Comparison of ENCODE assay signal across 18 mouse cellular contexts in the genomic region with DNA sequence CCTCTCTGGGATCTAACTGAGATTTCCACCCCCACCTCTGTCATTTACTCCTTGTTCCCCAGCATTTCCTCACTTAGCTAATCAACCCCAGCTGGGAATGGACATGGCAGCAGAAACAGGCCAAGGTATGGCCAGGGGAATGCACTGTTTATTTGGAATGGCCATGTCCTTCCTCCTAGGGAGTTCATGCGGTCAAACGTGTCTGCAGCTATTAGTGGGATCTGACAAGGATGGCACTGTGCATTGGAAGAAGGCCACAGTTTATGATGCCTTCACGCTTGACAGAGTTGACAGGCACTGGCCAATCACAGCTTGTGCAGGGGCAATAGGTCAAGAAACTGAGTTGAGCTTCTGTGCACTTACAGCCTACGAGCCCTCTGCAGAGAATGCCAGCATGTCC.
DNase-seq lines count a peak whose midpoint lies in the region; ATAC-seq lines count a peak whose summit lies in the region.
"Had no signal": no experiment of that assay in that cellular context is flagged by ENCODE, and none has a peak within 500 bp of the region (broad histone marks: within the 10 kb centered on the region; RNA-seq: fewer than 3 reads in every experiment).

No protein-coding gene starts in this region.

- H3K4me1 ChIP-seq in midbrain, embryonic 10.5 days = peaks cover 4% of the 10 kb centered on the region; the same call in 1 of the 2 replicates
- no peaks in the 10 kb centered on the region for H3K4me1 ChIP-seq in midbrain, embryonic 14.5 days (ENCODE audit: control insufficient read depth, insufficient read depth, low read length)
- no peaks in the 10 kb centered on the region for H3K4me1 ChIP-seq in embryonic facial prominence, embryonic 11.5 days (ENCODE audit: control insufficient read depth, insufficient read depth, low read length)
- H3K4me1 ChIP-seq: megakaryocyte, embryonic 14.5 days had no signal

- peaks cover 16% of the 10 kb centered on the region; the same call in 1 of the 2 replicates for H3K36me3 ChIP-seq in midbrain, embryonic 10.5 days
- peaks cover 4% of the 10 kb centered on the region; the same call in 1 of the 2 replicates for H3K36me3 ChIP-seq in midbrain, embryonic 14.5 days (ENCODE audit: control insufficient read depth, insufficient read depth, low read length)
- H3K36me3 ChIP-seq in embryonic facial prominence, embryonic 11.5 days (replicated peaks; ENCODE audit: control insufficient read depth, insufficient read depth, low read depth, low read length) = no peaks in the 10 kb centered on the region
- H3K36me3 ChIP-seq: heart, embryonic 13.5 days had no signal

- WGBS in midbrain, embryonic 10.5 days = 68% methylated on average over 4 of the region's 4 CpGs
- WGBS in midbrain, embryonic 14.5 days = 68% methylated on average over 4 of the region's 4 CpGs
- 15% methylated on average over 4 of the region's 4 CpGs for WGBS in embryonic facial prominence, embryonic 11.5 days

- H3K27me3 ChIP-seq in midbrain, embryonic 10.5 days (ENCODE audit: low read depth, poor library complexity, severe bottlenecking) = no peaks in the 10 kb centered on the region
- no peaks in the 10 kb centered on the region for H3K27me3 ChIP-seq in midbrain, embryonic 14.5 days (ENCODE audit: control insufficient read depth, insufficient read depth, low read length)
- H3K27me3 ChIP-seq in embryonic facial prominence, embryonic 11.5 days (ENCODE audit: control insufficient read depth, insufficient read depth, low read length) = no peaks in the 10 kb centered on the region
- H3K27me3 ChIP-seq: CH12.LX; heart, embryonic 13.5 days had no signal

- H3K9ac ChIP-seq in midbrain, embryonic 14.5 days (replicated peaks; ENCODE audit: low read length) = no peak overlapping the region
- H3K9ac ChIP-seq in embryonic facial prominence, embryonic 11.5 days (replicated peaks; ENCODE audit: low read length) = no peak overlapping the region
- H3K9ac ChIP-seq: heart, embryonic 13.5 days had no signal

- H3K4me3 ChIP-seq in midbrain, embryonic 10.5 days = no peak overlapping the region
- H3K4me3 ChIP-seq in midbrain, embryonic 14.5 days (replicated peaks; ENCODE audit: low read depth, low read length) = no peak overlapping the region
- H3K4me3 ChIP-seq in embryonic facial prominence, embryonic 11.5 days (ENCODE audit: low read depth, low read length) = no peak overlapping the region
- H3K4me3 ChIP-seq: heart, embryonic 13.5 days; megakaryocyte, embryonic 14.5 days had no signal

- DNase-seq in cerebellum, postnatal 10 days = peak; percentile 63 to 78
- DNase-seq in midbrain, embryonic 10.5 days (ENCODE audit: low spot score) = peak; percentile 16
- no peak for DNase-seq in midbrain, embryonic 14.5 days
- DNase-seq in embryonic facial prominence, embryonic 11.5 days (ENCODE audit: low spot score) = peak; percentile 63
- DNase-seq in B cell, adult 2 months = no peak
- no peak for DNase-seq in right cerebral cortex, postnatal 4 days
- no peak for DNase-seq in heart, adult 11 months
- DNase-seq: cerebellum, adult 8-10 months; kidney, adult 18-20 months; lung, adult 2 months; spleen, adult 18-20 months; thymus, postnatal 36 days had no signal

- no peak overlapping the region for H3K4me2 ChIP-seq in midbrain, embryonic 14.5 days (ENCODE audit: low read length)
- no peak overlapping the region for H3K4me2 ChIP-seq in embryonic facial prominence, embryonic 11.5 days (ENCODE audit: low read depth, low read length)
- H3K4me2 ChIP-seq: heart, embryonic 13.5 days; liver, embryonic 11.5 days had no signal

- no peaks in the 10 kb centered on the region for H3K9me3 ChIP-seq in midbrain, embryonic 10.5 days (replicated peaks)
- no peaks in the 10 kb centered on the region for H3K9me3 ChIP-seq in midbrain, embryonic 14.5 days (ENCODE audit: control insufficient read depth, low read length)
- no peaks in the 10 kb centered on the region for H3K9me3 ChIP-seq in embryonic facial prominence, embryonic 11.5 days (replicated peaks; ENCODE audit: control insufficient read depth, low read length)
- H3K9me3 ChIP-seq: heart, embryonic 13.5 days; megakaryocyte, embryonic 14.5 days had no signal

- no peak; the same call in 1 of the 2 replicates for ATAC-seq in cerebellum, adult (ENCODE audit: insufficient number of reproducible peaks, low FRiP score, low TSS enrichment)
- no peak for ATAC-seq in midbrain, embryonic 14.5 days (ENCODE audit: low FRiP score, low TSS enrichment)
- no peak for ATAC-seq in embryonic facial prominence, embryonic 11.5 days (replicated peaks; ENCODE audit: insufficient number of reproducible peaks, low FRiP score, low TSS enrichment, low read depth)

- H3K27ac ChIP-seq in midbrain, embryonic 10.5 days (replicated peaks) = no peak overlapping the region
- no peak overlapping the region for H3K27ac ChIP-seq in midbrain, embryonic 14.5 days (replicated peaks; ENCODE audit: low read depth, low read length)
- no peak overlapping the region for H3K27ac ChIP-seq in embryonic facial prominence, embryonic 11.5 days (replicated peaks; ENCODE audit: low read depth, low read length)
- H3K27ac ChIP-seq: heart, embryonic 13.5 days; kidney, postnatal 0 days had no signal

Comparison
In these comparisons a context has a peak if more than half of its experiments do, and no peak if none do; other contexts are left out.
1. DNase-seq: peak in cerebellum, postnatal 10 days (2 of 2), midbrain, embryonic 10.5 days (single experiment) and embryonic facial prominence, embryonic 11.5 days (single experiment); none in midbrain, embryonic 14.5 days (single experiment), B cell, adult 2 months (0 of 2), right cerebral cortex, postnatal 4 days (single experiment) and heart, adult 11 months (single experiment).